Mouse (Mus musculus) lung, postnatal 0 days (tissue): ENCODE data around the gene Zfp593.

ENCODE experiments used
- CTCF ChIP-seq: IDR thresholded peaks from 2 replicates; pipeline ENCODE4 v1.5.1; 2016; ENCODE audit warnings: antibody characterized with exemption, mild to moderate bottlenecking
- EP300 ChIP-seq: IDR thresholded peaks from 2 replicates; pipeline ENCODE4 v1.6.1; 2016; ENCODE audit warnings: antibody characterized with exemption, mild to moderate bottlenecking, control low read depth

DNA sequence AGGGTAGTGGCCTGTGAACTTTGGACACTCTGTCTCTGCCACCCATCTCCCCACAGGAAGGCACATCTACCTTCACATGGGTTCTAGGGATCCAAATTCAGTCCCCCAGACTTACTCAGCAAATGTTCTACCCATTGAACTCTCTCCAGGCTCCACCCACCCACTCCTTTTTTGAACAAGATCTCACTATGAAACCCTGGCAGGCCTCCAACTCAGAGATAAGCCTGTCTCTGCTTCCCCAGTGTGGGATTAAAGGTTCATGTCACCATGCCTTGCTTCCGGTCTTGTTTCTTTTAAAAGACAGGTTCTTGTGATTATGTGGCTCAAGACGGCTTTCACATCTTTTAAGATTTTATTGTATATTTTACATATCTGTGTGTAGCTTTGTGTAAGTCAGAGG lies 39.5 kb upstream of the Zfp593 start:
- TF ChIP-seq CTCF (no peak), EP300 (no peak)
